Mouse (Mus musculus): ENCODE measurements around the gene Tenm4.

DNA sequence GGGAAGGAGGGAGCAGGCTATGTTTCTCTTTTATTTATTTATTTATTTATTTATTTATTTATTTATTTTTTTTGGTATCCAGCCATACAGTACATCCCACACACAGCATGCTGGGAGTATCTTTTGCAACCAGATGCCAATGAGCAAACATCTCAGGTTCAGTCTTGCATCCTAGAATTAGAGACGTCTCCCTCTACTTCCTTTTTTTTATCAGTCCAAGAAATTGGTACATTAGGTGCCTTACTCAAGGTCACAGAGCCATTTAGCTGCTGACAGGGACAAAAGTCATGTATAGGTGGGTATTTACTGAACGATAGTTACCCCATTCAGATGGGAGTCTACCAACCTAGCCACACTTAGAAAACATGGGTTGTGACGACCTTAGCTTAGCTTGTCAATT lies 517.1 kb downstream of the Tenm4 start:
- no peak for TF ChIP-seq CTCF (IDR thresholded peaks at IDR 0.05; ENCODE audit: low read depth, low read length)
- no peak for TF ChIP-seq POLR2AphosphoS5 (IDR thresholded peaks at IDR 0.05; ENCODE audit: insufficient replicate concordance, low read depth, low read length)
- no peak for TF ChIP-seq GATA1 (IDR thresholded peaks at IDR 0.05; ENCODE audit: borderline replicate concordance, low read length)
- TF ChIP-seq TAL1 (conservative IDR thresholded peaks at IDR 0.05; ENCODE audit: low read depth, low read length): no peak

Measured in G1E (cell line).